Mouse (Mus musculus) megakaryocyte, embryonic 14.5 days (primary cell): ENCODE measurements around the gene Nos1ap. TPM values are rescaled to one million over a fixed set of nuclear protein-coding genes. Genes with fewer than 3 reads are reported as not detected.

ENCODE experiments used
- H3K27me3 ChIP-seq: replicated peaks from 2 replicates; pipeline ENCODE3; 2012; ENCODE audit warnings: inconsistent platforms
- H3K36me3 ChIP-seq: replicated peaks from 2 replicates; pipeline ENCODE3; 2012; ENCODE audit warnings: low read length, inconsistent platforms, mixed read lengths
- H3K4me1 ChIP-seq: 2 replicates; pipeline ENCODE4 v1.6.1; 2012; ENCODE audit warnings: inconsistent platforms
- H3K4me3 ChIP-seq: replicated peaks from 2 replicates; pipeline ENCODE3; 2012; ENCODE audit warnings: moderate library complexity, mild to moderate bottlenecking, inconsistent platforms
- H3K9me3 ChIP-seq: 2 replicates; pipeline ENCODE4 v1.6.1; 2012; ENCODE audit warnings: inconsistent platforms
- FLI1 ChIP-seq: IDR thresholded peaks from 2 replicates; pipeline ENCODE4 v1.6.1; 2012; ENCODE audit warnings: low read length, inconsistent platforms, mixed read lengths
- GATA1 ChIP-seq: IDR thresholded peaks from 3 replicates; pipeline ENCODE4 v1.6.1; 2012; ENCODE audit warnings: mixed read lengths, low read length, inconsistent platforms, borderline replicate concordance
- polyA plus RNA-seq: library from polyadenylated mRNA; stranded (reverse); fragments of >175 nt; gene quantifications from 2 replicates; pipeline ENCODE4 v1.2.3, GENCODE M21; 2012; ENCODE audit warnings: low replicate concordance; ENCODE audit not compliant: insufficient read depth

Gene Nos1ap
- 9.9 and 28.1 TPM in 2 replicates for polyA plus RNA-seq

DNA sequence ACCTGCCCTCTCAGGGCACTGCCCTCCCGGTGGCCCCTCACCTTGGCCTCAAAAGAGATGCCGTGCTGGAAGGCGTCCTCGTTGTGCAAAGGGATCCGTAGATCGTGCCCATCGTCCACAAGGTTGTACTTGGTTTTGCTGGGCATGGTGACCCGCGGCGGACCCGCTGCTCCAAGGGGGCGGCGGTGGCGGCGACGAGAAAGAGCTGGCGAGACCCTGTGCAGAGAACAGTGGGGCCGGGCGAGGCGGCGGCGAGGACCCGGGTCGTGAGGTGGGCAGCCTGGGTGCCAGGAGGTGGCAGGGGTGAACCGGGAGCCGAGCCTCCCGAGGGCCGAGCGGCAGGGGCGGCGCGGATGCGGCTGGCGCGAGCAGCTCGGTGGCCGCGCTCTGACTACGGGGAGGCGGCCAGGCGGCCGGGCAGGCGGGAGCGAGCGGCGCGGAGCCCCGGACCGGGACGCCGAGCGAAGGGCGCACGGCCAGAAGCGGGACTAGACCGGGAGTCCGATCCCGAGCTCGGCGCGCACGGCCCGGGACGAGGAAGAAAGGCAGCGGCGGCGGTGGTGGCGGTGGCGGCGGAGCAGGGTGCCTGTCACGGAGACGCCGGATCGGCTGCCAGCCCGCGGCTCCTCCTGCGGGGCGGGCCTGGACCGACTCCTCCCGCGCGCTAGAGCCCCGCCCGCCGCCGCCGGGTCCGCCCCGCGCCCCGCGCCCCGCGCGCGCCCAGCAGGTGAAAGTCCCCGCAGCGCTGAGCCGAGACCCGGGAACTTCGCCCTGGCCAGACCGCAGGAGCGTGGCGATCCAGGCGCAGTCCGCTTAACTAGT lies at the start of gene Nos1ap:
Gene Nos1ap (minus strand): TSS at position 643 of the 822 bp plus-strand sequence.
- H3K4me3 ChIP-seq = peak within 1 kb of the TSS; percentile 95
- peaks cover 27% of the 10 kb centered on the region for H3K36me3 ChIP-seq
- peaks cover 4% of the 10 kb centered on the region for H3K27me3 ChIP-seq
- peaks cover 22% of the 10 kb centered on the region for H3K9me3 ChIP-seq
- TF ChIP-seq FLI1 (no peak), GATA1 (no peak)
- H3K4me1 ChIP-seq = peaks cover 43% of the 10 kb centered on the region

DNA sequence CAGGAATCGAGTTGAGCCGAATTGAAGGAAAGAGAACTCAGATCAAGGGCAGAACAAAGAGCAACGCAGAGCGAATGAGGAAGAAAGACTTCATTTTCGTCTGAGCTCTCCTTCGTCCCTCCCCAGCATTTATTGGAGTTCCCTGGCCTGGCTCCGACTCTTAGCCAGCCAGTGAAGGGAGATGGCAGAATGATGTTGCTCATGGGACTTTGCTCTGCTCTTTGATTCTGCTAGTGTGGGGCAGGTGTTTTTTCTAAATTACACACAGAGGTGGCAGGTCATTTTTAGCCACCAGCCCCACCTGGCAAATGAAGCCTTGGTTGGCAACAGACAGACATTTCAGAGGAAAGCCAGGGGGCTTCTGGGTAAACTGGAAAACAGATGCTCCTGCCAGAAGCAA lies 49.3 kb upstream of the Nos1ap start:
- TF ChIP-seq FLI1 (no peak), GATA1 (no peak)
- no peak overlapping the region for H3K4me3 ChIP-seq
- H3K9me3 ChIP-seq = peaks cover 10% of the 10 kb centered on the region
- H3K27me3 ChIP-seq = peaks cover 45% of the 10 kb centered on the region
- H3K4me1 ChIP-seq = peaks cover 4% of the 10 kb centered on the region
- H3K36me3 ChIP-seq = no peaks in the 10 kb centered on the region

DNA sequence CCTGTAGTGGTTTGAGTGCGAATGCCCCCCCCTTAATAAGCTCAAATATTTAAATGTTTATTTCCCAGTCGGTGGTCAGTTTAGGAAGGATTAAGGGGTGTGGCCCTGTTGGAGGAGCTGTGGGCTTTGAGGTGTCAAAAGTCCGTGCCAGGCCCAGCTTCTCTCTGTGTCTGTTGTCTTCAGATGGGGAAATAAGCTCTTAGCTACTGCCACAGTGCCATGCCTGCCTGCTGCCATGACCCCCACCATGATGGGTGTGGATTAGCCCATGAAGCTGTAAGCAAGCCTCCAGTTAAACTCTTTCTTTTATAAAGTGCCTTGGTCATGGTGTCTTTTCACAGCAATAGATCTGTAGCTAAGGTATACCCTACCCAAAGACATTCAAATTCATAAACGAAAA lies 43.2 kb upstream of the Nos1ap start:
- TF ChIP-seq GATA1 (no peak), FLI1 (no peak)

DNA sequence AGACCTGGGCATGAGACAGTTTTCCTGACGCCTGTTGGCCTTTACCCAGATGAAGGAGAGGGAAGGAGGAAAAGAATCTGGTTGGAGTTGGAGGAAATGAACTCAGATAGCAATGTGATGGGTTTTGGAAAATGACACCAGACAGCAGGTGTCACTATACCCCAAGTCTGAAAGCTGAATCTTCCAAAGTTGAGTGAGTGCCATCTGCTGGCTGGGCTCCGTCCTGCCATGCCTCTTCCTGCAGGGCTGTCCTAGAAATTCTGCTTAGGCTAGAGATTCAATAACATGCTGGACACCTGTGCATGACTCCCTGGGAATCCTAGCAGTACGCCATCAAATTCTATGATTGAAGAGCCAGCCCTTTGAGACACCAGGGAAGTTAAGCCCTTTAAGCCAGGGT lies 42.7 kb upstream of the Nos1ap start:
- no peak for TF ChIP-seq FLI1
- no peak for TF ChIP-seq GATA1

More for the DNA sequence above, 43.2 kb upstream of the Nos1ap start:
- peaks cover 16% of the 10 kb centered on the region for H3K27me3 ChIP-seq
- H3K4me3 ChIP-seq = no peak overlapping the region
- peaks cover 8% of the 10 kb centered on the region for H3K4me1 ChIP-seq
- H3K36me3 ChIP-seq = no peaks in the 10 kb centered on the region
- peaks cover 4% of the 10 kb centered on the region; the same call in 1 of the 2 replicates for H3K9me3 ChIP-seq

GRCm38 (mm10) chr1:170631571-170631970 lies 41.9 kb upstream of the Nos1ap start:
- no peak for TF ChIP-seq GATA1
- TF ChIP-seq FLI1 = no peak

More for the DNA sequence above, 42.7 kb upstream of the Nos1ap start:
- H3K4me3 ChIP-seq = no peak overlapping the region
- peaks cover 11% of the 10 kb centered on the region for H3K27me3 ChIP-seq
- no peaks in the 10 kb centered on the region for H3K36me3 ChIP-seq
- peaks cover 8% of the 10 kb centered on the region; the same call in 1 of the 2 replicates for H3K9me3 ChIP-seq
- H3K4me1 ChIP-seq = peaks cover 8% of the 10 kb centered on the region

GRCm38 (mm10) chr1:170630489-170630888 lies 40.8 kb upstream of the Nos1ap start:
- H3K4me1 ChIP-seq = peaks cover 8% of the 10 kb centered on the region
- no peak overlapping the region for H3K4me3 ChIP-seq
- peaks cover 5% of the 10 kb centered on the region for H3K27me3 ChIP-seq
- no peak for TF ChIP-seq GATA1
- no peak for TF ChIP-seq FLI1
- peaks cover 10% of the 10 kb centered on the region; the same call in 1 of the 2 replicates for H3K9me3 ChIP-seq
- no peaks in the 10 kb centered on the region for H3K36me3 ChIP-seq

More at GRCm38 (mm10) chr1:170631571-170631970, 41.9 kb upstream of the Nos1ap start:
- Histone ChIP-seq H3K4me3 (no peak overlapping the region), H3K9me3 (peaks cover 10% of the 10 kb centered on the region; the same call in 1 of the 2 replicates), H3K27me3 (peaks cover 10% of the 10 kb centered on the region), H3K36me3 (no peaks in the 10 kb centered on the region), H3K4me1 (peaks cover 8% of the 10 kb centered on the region)

- Histone ChIP-seq H3K9me3 (peaks cover 18% of the 10 kb centered on the region), H3K4me1 (peaks cover 13% of the 10 kb centered on the region; the same call in 1 of the 2 replicates), H3K4me3 (no peak overlapping the region), H3K36me3 (peaks cover 5% of the 10 kb centered on the region), H3K27me3 (no peaks in the 10 kb centered on the region)
- TF ChIP-seq GATA1 = no peak
- TF ChIP-seq FLI1 = no peak
Observed at GRCm38 (mm10) chr1:170623432-170623831, 33.8 kb upstream of the Nos1ap start.

DNA sequence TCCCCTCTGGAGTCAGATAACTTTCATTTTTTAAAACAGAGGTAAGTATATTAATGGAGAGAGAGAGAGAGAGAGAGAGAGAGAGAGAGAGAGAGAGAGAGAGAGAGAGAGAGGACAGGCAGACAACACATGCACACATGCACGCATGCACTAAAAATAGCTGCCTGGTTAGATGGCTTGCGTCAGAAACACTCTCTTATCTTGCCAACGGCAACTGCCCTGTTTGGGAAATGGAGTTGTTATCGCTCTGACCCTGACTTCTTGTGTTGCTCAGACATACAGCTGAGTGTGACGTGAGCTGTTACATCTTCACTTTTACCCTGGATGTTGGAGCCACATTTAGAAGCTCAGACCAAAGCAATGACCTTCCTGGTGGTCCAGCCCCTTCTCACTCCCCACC lies 33.3 kb upstream of the Nos1ap start:
- Histone ChIP-seq H3K4me1 (peaks cover 13% of the 10 kb centered on the region; the same call in 1 of the 2 replicates), H3K4me3 (no peak overlapping the region), H3K9me3 (peaks cover 15% of the 10 kb centered on the region), H3K36me3 (peaks cover 5% of the 10 kb centered on the region), H3K27me3 (no peaks in the 10 kb centered on the region)
- no peak for TF ChIP-seq GATA1
- TF ChIP-seq FLI1 = no peak

DNA sequence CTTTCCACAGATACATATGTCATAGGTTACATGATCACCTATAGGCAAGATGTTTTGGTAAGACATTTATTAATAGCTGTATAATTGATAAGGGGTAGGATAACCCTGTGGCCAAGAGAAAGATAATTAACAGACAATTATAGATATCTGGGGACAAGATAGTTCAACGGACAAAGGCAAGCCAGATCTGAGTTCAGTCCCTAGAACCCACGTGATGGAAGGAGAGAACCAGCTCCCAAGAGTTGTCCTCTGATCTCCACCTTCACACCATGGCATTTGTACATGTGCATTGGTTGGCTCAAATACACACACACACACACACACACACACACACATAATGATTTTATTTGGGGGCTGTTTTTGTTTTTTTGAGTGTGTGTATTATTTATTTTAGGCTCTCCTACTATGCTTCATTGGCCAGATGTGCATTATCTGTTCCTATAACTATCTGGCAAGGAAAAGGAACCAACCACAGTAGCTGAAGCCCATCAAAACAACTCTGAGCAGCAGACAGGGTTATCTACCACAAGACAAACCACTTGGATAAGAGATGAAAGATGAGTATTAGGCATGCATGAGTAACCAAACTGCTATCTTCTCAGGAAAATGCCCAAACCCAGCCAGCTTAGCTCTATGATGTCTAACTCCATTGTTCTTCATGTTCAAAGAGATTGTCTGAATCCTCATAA lies 30.2 kb upstream of the Nos1ap start:
- TF ChIP-seq FLI1 (no peak), GATA1 (no peak)
- Histone ChIP-seq H3K27me3 (peaks cover 5% of the 10 kb centered on the region), H3K4me3 (no peak overlapping the region), H3K4me1 (peaks cover 13% of the 10 kb centered on the region; the same call in 1 of the 2 replicates), H3K36me3 (peaks cover 5% of the 10 kb centered on the region), H3K9me3 (peaks cover 8% of the 10 kb centered on the region)

DNA sequence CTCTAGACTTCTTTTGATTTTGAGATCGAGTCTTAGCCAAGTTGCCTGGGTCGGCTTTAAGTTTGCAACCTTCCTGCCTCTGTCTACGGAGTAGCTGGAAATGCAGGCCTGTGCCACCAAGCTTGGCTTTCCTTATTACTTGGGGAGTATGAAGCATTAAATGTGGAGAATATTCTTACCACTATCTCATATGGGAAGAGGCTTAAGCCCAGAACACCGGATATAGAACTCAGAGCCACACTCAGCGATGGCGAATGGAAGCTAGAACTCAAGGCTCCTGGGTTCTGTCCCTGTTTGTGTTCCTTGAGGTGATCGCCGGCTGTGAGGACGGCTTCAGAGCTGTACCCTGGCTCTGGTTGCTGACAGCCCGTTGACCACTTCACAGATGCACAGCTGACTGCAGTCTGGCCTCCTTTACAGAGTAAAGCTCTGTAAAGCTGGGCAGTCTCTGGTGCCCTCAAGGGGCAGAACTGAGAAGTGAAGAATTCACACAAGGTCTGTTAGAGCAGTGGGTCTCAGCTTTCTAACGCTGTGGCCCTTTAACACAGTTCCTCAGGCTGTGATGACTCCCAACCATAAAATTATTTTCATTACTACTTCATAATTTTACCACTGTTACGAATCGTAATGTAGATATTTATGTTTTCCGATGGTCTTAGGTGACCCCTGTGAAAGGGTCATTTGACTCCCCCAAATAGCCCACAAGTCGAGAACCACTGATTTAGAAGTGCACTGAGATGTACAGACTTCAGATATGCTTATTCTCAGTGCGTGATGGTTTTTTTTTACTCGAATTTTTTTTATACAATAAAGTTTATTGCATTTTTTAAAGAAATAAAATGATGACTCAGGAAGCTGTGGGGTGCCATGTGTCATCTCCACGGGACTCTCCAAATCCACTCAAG lies 23.6 kb upstream of the Nos1ap start:
- H3K4me3 ChIP-seq = no peak overlapping the region
- H3K4me1 ChIP-seq = peaks cover 35% of the 10 kb centered on the region
- H3K36me3 ChIP-seq = no peaks in the 10 kb centered on the region
- peaks cover 5% of the 10 kb centered on the region for H3K27me3 ChIP-seq
- TF ChIP-seq GATA1 = no peak
- TF ChIP-seq FLI1 = no peak
- H3K9me3 ChIP-seq = no peaks in the 10 kb centered on the region
